Mouse (Mus musculus) kidney, embryonic 16.5 days (tissue): ENCODE data around the gene Agpat1. TPM values are rescaled to one million over a fixed set of nuclear protein-coding genes. Genes with fewer than 3 reads are reported as not detected.

Experiments used
- ATAC-seq: fragments of 200-750 bp; cut with Nextera tagmentation; 2 replicates; pipeline ENCODE4 v1.8.0; 2017; ENCODE audit warnings: moderate TSS enrichment; ENCODE audit not compliant: low FRiP score, low TSS enrichment
- H3K27ac ChIP-seq: fragments of 300-500 bp; sonication (generic); 2 replicates; pipeline ENCODE4 v1.5.1; 2014; ENCODE audit warnings: low read length
- H3K27me3 ChIP-seq: fragments of 300-500 bp; sonication (generic); 2 replicates; pipeline ENCODE4 v1.6.1; 2014; ENCODE audit warnings: low read length, control low read depth, mixed read lengths; ENCODE audit not compliant: insufficient read depth
- H3K36me3 ChIP-seq: fragments of 300-500 bp; sonication (generic); 2 replicates; pipeline ENCODE4 v1.6.1; 2014; ENCODE audit warnings: low read length, control low read depth, mixed read lengths; ENCODE audit not compliant: insufficient read depth
- H3K4me1 ChIP-seq: fragments of 300-500 bp; sonication (generic); 2 replicates; pipeline ENCODE4 v1.6.1; 2014; ENCODE audit warnings: low read length, control low read depth, mixed read lengths; ENCODE audit not compliant: insufficient read depth
- H3K4me2 ChIP-seq: fragments of 300-500 bp; sonication (generic); replicated peaks from 2 replicates; pipeline ENCODE4 v1.6.1; 2014; ENCODE audit warnings: low read depth, low read length
- H3K4me3 ChIP-seq: fragments of 300-500 bp; sonication (generic); 2 replicates; pipeline ENCODE4 v1.5.1; 2014; ENCODE audit warnings: mild to moderate bottlenecking, low read length
- H3K9ac ChIP-seq: fragments of 300-500 bp; sonication (generic); replicated peaks from 2 replicates; pipeline ENCODE4 v1.6.1; 2014; ENCODE audit warnings: low read length
- H3K9me3 ChIP-seq: fragments of 300-500 bp; sonication (generic); 2 replicates; pipeline ENCODE4 v1.6.1; 2016; ENCODE audit warnings: low read length, control low read depth
- WGBS: fragments of 180-500 bp; shearing (Covaris S2); extraction: QIAGEN DNeasy Blood & Tissue Kit; methylation state at CpG from one replicate; pipeline ENCODE4 v1.1.7; 2014; 5-methylcytosine and 5-hydroxymethylcytosine counted together
- polyA plus RNA-seq: library from polyadenylated mRNA; unstranded; fragments of >200 nt; fragmentation: Nextera tagmentation; extraction: Ambion mirVana; gene quantifications from 2 replicates; pipeline ENCODE4 v1.2.1, GENCODE M21; 2015

The Agpat1 gene
- polyA plus RNA-seq, 1 experiment from 2014 or later: 81.8 TPM

DNA sequence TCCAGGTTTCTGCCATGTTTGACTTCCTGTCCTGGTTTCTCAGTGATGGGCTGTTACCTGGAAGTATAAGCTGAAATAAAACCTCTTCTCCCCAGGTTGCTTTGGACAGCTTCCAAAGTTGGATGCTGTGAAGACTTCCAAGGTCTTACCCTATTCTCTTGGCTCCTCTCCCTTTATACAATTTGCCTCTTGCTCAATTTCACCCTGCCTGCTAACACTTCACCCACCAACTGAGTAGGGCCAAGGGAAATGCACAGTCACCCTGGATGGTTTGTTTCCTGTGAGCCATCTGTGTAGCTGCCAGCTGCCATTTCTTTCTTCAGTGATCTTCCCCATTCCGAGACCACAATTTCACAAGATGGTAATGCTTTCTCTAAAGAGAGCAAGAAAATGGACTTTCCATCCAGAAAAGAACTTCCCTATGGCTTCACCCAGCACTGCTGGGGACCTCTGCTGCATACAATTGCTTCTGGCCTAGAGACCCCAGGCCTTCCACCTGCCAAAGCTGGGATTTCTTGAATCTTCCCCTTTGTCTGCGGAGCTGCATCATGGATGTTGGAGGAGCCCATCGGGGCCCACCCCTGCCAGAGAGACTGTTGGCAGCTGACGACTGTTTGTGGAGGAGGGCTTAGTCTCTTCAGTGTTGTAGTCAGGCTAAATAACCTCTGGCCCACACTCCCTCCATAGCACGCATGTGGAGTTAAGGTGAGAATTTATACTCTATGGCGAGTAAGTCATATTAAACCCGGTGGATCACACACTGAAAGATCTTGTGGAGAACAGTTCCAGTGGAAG, 35.6 kb downstream of the Agpat1 start:
- 71% methylated on average over 7 of the region's 7 CpGs for WGBS
- Histone ChIP-seq H3K4me3 (no peak overlapping the region), H3K36me3 (no peaks in the 10 kb centered on the region), H3K9ac (no peak overlapping the region), H3K9me3 (no peaks in the 10 kb centered on the region), H3K27ac (no peak overlapping the region), H3K4me1 (peaks cover 8% of the 10 kb centered on the region; the same call in 1 of the 2 replicates), H3K4me2 (no peak overlapping the region), H3K27me3 (no peaks in the 10 kb centered on the region)
- no peak for ATAC-seq

DNA sequence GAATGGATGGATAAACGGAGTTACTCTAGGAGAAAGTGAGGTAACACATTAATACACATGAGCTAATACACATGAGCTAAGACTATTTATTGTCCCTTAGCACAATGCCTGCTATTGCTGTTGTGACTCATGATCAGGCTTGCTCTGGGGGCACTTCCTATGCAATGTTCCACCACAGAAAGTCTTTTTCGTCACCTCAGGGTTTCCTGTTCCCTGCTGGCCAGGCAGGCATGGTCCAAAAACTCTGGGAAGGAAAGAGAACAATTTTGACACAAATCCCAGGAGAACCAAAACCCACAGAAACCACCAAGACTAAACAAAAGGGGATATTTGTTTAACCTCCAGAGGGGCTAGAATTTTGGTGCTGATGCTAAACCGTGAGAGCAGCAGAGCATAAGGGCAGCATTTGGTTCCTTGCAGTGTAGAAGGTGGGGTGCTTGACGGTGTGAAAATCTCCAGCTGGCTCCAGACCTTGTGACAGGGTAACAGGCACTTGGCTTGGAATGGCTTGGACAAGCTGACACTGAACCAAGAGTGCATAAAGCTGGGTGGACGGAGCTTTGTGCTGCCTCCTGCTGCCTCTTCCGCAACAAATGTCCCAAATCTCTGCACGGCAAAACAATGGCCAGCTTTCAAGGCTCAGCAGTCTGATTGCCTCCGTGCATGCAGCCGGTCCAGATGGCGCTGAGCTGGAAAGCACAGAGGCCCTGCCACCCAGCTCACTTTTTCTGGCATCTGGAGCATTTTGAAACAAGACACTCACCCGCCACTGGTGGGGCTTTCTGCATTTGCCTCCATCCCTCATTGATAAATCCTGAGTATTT, 36.9 kb downstream of the Agpat1 start:
- H3K36me3 ChIP-seq: no peaks in the 10 kb centered on the region
- H3K9ac ChIP-seq: peak overlapping the region; percentile 32
- peaks cover 18% of the 10 kb centered on the region for H3K4me1 ChIP-seq
- WGBS: 12% methylated on average over 11 of the region's 11 CpGs
- H3K4me3 ChIP-seq: no peak overlapping the region
- ATAC-seq: 0 out of 2 replicates have a peak, but pooled peaks have one; percentile 23
- H3K9me3 ChIP-seq: no peaks in the 10 kb centered on the region
- 0 out of 2 replicates have a peak overlapping the region, but pooled peaks have one; percentile 3 for H3K4me2 ChIP-seq
- peak overlapping the region; percentile 76 for H3K27ac ChIP-seq
- no peaks in the 10 kb centered on the region for H3K27me3 ChIP-seq

DNA sequence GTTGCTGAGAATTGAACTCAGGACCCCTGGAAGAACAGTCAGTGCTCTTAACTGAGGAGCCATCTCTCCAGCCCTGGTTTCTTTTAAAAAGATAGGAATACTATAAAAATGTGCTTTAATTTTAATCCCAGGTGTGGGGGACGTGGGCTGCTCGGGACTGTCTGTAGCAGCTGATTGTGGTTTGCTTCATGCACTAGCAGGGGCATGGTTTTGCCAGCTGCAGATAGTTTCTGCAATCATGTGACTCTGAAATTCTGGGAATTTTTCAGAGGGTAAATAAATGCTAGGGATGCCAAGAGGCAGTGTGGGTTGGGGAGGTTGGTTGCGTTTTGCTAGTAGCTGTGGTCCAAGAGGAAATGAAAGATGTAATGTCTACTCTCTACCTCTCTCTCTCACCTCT, 37.9 kb downstream of the Agpat1 start:
- Histone ChIP-seq H3K27ac (no peak overlapping the region), H3K36me3 (no peaks in the 10 kb centered on the region), H3K4me1 (peaks cover 20% of the 10 kb centered on the region), H3K4me3 (no peak overlapping the region), H3K9me3 (no peaks in the 10 kb centered on the region), H3K9ac (no peak overlapping the region), H3K4me2 (no peak overlapping the region), H3K27me3 (no peaks in the 10 kb centered on the region)
- WGBS: 80% methylated on average over 3 of the region's 3 CpGs
- no peak for ATAC-seq

DNA sequence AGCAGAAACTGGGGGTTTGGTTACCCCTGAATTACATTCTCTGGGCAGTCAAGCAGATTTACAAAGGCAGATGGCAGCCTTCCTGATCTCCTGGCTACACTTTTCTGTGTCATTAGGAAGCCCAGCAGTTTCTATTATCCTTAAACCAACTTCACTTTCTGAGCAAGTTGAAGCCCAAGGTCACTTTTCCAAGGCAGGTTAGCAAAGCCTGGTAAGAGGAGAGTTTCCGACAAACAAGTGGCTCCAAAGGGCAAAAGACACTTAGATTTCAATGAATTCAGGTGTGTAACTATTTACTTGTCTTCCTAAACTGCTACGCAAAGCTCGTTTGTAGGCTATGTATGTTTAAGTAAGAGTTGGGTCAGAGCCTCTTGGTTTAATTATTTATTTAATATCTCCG, 39.3 kb downstream of the Agpat1 start:
- no peaks in the 10 kb centered on the region for H3K9me3 ChIP-seq
- peaks cover 29% of the 10 kb centered on the region for H3K4me1 ChIP-seq
- no peak overlapping the region for H3K4me2 ChIP-seq
- no peak overlapping the region for H3K4me3 ChIP-seq
- no peaks in the 10 kb centered on the region for H3K27me3 ChIP-seq
- no peak for ATAC-seq
- no peaks in the 10 kb centered on the region for H3K36me3 ChIP-seq
- H3K9ac ChIP-seq: no peak overlapping the region
- no peak overlapping the region for H3K27ac ChIP-seq
- 89% methylated on average over 4 of the region's 4 CpGs for WGBS

DNA sequence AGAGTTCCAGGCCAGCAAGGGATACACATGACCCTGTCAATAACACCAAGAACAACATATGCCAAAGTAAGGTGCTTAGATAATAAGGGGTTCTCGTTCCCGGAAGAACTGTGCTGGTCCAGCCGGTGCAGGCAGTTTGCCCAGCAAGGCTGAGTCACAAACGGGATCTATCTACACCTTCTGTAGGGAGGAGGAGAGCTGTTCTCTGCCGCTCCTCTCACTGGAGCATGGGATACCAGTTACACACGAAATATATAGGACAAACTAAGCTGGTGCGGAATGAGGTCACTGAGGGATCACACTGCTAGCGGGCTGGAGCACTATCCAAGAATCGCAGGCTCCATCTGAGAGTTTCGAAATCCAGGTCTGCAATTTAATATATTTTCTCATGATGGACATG, 39.9 kb downstream of the Agpat1 start:
- H3K4me1 ChIP-seq: peaks cover 32% of the 10 kb centered on the region
- H3K4me2 ChIP-seq: no peak overlapping the region
- no peak overlapping the region for H3K4me3 ChIP-seq
- no peaks in the 10 kb centered on the region for H3K27me3 ChIP-seq
- H3K9ac ChIP-seq: no peak overlapping the region
- no peak for ATAC-seq
- 82% methylated on average over 10 of the region's 10 CpGs for WGBS
- H3K27ac ChIP-seq: no peak overlapping the region
- no peaks in the 10 kb centered on the region for H3K9me3 ChIP-seq
- H3K36me3 ChIP-seq: 0 out of 2 replicates have a peak, but pooled peaks cover under 1% of the 10 kb centered on the region

DNA sequence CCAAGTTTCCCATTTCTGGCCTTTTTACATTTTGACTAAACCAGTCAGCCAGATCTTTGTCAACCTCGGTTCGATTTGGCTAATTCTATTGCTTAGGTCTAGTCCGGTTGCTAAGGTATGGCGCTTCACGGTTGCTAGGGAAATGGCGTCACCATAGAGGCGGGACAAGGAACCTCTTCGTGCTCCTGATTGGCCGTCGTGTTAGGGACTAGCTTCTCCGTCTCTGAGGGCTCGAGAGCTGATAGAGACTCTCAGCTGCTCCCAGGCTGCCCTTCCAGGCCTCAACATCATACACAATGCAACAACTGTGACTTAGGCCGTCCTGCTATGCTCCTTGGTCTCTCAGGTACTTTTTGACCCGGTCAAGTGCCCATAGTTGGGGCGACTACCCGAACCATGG, 40.5 kb downstream of the Agpat1 start, which contains the start of gene Fkbpl:
TSS of gene Fkbpl (plus strand) at position 157 of the 400 bp plus-strand sequence.
- Histone ChIP-seq H3K27ac (peak within 1 kb of the TSS; percentile 81), H3K9ac (peak within 1 kb of the TSS; percentile 82), H3K27me3 (no peaks in the 10 kb centered on the region), H3K4me1 (peaks cover 32% of the 10 kb centered on the region), H3K9me3 (no peaks in the 10 kb centered on the region), H3K4me3 (peak within 1 kb of the TSS; percentile 72), H3K36me3 (peaks cover 6% of the 10 kb centered on the region; the same call in 1 of the 2 replicates), H3K4me2 (peak within 1 kb of the TSS; percentile 76)
- peak; percentile 76 for ATAC-seq
- 0% methylated on average over 16 of the region's 16 CpGs for WGBS

DNA sequence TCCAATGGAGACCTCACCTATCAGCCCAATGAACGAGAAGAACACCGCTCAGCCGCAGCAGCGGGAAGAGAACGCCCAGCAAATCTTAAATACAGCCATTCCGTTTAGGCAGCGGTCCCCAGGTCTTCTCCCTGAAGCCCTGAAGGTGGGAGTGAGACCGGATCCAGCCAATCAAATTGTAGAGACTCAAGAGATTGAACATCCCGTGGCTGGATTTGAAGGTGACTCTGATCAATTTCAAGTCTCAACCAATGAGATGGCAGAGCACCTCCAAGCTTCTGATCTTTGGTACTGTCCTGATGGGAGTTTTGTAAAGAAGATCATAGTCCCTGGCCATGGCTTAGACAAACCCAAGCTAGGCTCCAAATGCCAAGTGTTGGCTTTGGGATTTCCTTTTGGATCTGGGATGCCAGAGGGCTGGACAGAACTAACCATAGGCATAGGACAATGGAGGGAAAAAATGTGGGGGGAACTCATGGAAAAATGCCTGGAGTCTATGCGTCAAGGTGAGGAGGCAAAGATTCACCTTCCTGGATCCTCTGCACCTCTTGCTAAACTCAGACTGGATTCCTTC, 41.3 kb downstream of the Agpat1 start:
- peak overlapping the region; percentile 72 for H3K4me3 ChIP-seq
- no peaks in the 10 kb centered on the region for H3K9me3 ChIP-seq
- peaks cover 32% of the 10 kb centered on the region for H3K4me1 ChIP-seq
- 37% methylated on average over 10 of the region's 10 CpGs for whole genome bisulfite sequencing
- peak overlapping the region; percentile 81 for H3K27ac ChIP-seq
- H3K4me2 ChIP-seq: peak overlapping the region; percentile 76
- ATAC-seq: no peak
- no peaks in the 10 kb centered on the region for H3K27me3 ChIP-seq
- H3K36me3 ChIP-seq: peaks cover 11% of the 10 kb centered on the region
- H3K9ac ChIP-seq: peak overlapping the region; percentile 82

DNA sequence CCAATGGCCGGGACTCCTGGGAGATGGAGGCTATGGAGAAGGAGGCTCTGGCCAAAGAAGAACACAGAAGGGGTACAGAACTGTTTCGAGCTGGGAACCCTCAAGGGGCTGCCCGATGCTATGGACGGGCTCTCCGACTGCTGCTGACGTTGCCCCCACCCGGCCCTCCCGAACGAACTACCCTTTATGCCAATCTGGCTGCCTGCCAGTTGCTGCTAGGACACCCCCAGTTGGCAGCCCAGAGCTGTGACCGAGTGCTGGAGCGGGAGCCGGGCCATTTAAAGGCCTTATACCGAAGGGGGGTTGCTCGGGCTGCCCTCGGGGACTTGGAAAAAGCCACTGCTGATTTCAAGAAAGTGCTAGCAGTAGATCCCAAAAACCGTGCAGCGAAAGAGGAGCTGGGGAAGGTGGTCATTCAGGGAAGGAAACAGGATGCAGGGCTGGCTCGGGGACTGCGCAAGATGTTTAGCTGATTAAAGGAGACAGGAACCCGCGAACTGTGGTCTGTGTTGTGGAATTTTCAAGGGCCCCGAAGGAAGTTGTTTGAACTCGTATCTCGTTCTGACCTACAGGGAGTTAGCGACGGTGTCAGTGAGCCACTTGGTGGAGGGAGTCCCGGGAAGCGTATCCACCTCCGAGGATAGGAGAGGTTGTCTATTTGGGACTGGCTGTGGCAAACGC, 41.9 kb downstream of the Agpat1 start:
- Histone ChIP-seq H3K4me1 (peaks cover 28% of the 10 kb centered on the region), H3K9me3 (no peaks in the 10 kb centered on the region), H3K4me3 (no peak overlapping the region), H3K27ac (no peak overlapping the region), H3K27me3 (no peaks in the 10 kb centered on the region), H3K9ac (no peak overlapping the region), H3K36me3 (peaks cover 16% of the 10 kb centered on the region), H3K4me2 (peak overlapping the region; percentile 76)
- WGBS: 89% methylated on average over 30 of the region's 30 CpGs
- ATAC-seq: no peak
